Mouse (Mus musculus) right cerebral cortex, postnatal 4 days (tissue): ENCODE results near the gene Fam210b.
"Not testable (repeated sequence)": the region's sequence is repeated elsewhere in the genome, so short reads cannot be mapped to it uniquely, and the experiment has no call there.

Experiments used
- DNase-seq: peaks from one replicate; pipeline ENCODE4 v3.0.0-alpha.2; 2022

The Fam210b gene

GRCm38 (mm10) chr2:172345258-172345738, at the start of gene Fam210b:
Fam210b (plus strand) TSS chr2:172345565.
- DNase-seq = peak; percentile 88

- DNase-seq = no peak
These were observed 47.3 kb upstream of the Fam210b start for GRCm38 (mm10) chr2:172298083-172298482.

GRCm38 (mm10) chr2:172298542-172298941, 46.8 kb upstream of the Fam210b start:
- DNase-seq = no peak

GRCm38 (mm10) chr2:172299126-172299921, 46.0 kb upstream of the Fam210b start:
- no peak for DNase-seq

GRCm38 (mm10) chr2:172302396-172302795, 43.0 kb upstream of the Fam210b start:
- DNase-seq = no peak

- no peak for DNase-seq
These were observed 41.2 kb upstream of the Fam210b start for GRCm38 (mm10) chr2:172304118-172304708.

- DNase-seq = not testable (repeated sequence)
These were observed 39.8 kb upstream of the Fam210b start for GRCm38 (mm10) chr2:172305546-172305945.

- DNase-seq = no peak
These were observed 38.8 kb upstream of the Fam210b start for GRCm38 (mm10) chr2:172306544-172306943.

GRCm38 (mm10) chr2:172311731-172312130, 33.6 kb upstream of the Fam210b start:
- no peak for DNase-seq

GRCm38 (mm10) chr2:172320878-172321277, 24.5 kb upstream of the Fam210b start:
- DNase-seq = peak; percentile 53

GRCm38 (mm10) chr2:172328248-172328647, 17.1 kb upstream of the Fam210b start:
- no peak for DNase-seq

GRCm38 (mm10) chr2:172329179-172329578, 16.2 kb upstream of the Fam210b start:
- peak; percentile 84 for DNase-seq

GRCm38 (mm10) chr2:172338206-172338942, 7.0 kb upstream of the Fam210b start:
- no peak for DNase-seq

GRCm38 (mm10) chr2:172340936-172341335, 4.4 kb upstream of the Fam210b start:
- DNase-seq = no peak

GRCm38 (mm10) chr2:172341606-172342005, 3.8 kb upstream of the Fam210b start:
- DNase-seq = no peak

GRCm38 (mm10) chr2:172343751-172344150, 1.6 kb upstream of the Fam210b start:
- DNase-seq = no peak

GRCm38 (mm10) chr2:172344669-172345068, 696 bp upstream of the Fam210b start:
- DNase-seq = no peak

- peak; percentile 30 for DNase-seq
These were observed 917 bp downstream of the Fam210b start for GRCm38 (mm10) chr2:172346034-172346929.

- no peak for DNase-seq
These were observed 1.7 kb downstream of the Fam210b start for GRCm38 (mm10) chr2:172346933-172347611.

GRCm38 (mm10) chr2:172348297-172348950, 3.1 kb downstream of the Fam210b start:
- no peak for DNase-seq

- no peak for DNase-seq
These were observed 4.4 kb downstream of the Fam210b start for GRCm38 (mm10) chr2:172349776-172350175.
